Mouse (Mus musculus) brain, embryonic 14.5 days (tissue): ENCODE measurements around the gene Foxe3.

Source experiments
- CTCF ChIP-seq: fragments of 200-500 bp; IDR thresholded peaks from 2 replicates; pipeline ENCODE4 v1.5.1; 2012; ENCODE audit warnings: inconsistent platforms, mild to moderate bottlenecking, moderate library complexity, borderline replicate concordance; ENCODE audit not compliant: insufficient read depth, insufficient read length; ENCODE audit errors: extremely low read depth
- POLR2A ChIP-seq: fragments of 200-500 bp; IDR thresholded peaks from 2 replicates; pipeline ENCODE4 v1.6.1; 2012; ENCODE audit warnings: mild to moderate bottlenecking, inconsistent platforms, borderline replicate concordance; ENCODE audit not compliant: poor library complexity, insufficient read depth, insufficient read length, severe bottlenecking; ENCODE audit errors: extremely low read depth

- no peak for TF ChIP-seq POLR2A
- no peak for TF ChIP-seq CTCF
These were observed 11.7 kb upstream of the Foxe3 start for GRCm38 (mm10) chr4:114937459-114938047.
